30 mouse cellular contexts compared by ENCODE assay signal in the genomic region with DNA sequence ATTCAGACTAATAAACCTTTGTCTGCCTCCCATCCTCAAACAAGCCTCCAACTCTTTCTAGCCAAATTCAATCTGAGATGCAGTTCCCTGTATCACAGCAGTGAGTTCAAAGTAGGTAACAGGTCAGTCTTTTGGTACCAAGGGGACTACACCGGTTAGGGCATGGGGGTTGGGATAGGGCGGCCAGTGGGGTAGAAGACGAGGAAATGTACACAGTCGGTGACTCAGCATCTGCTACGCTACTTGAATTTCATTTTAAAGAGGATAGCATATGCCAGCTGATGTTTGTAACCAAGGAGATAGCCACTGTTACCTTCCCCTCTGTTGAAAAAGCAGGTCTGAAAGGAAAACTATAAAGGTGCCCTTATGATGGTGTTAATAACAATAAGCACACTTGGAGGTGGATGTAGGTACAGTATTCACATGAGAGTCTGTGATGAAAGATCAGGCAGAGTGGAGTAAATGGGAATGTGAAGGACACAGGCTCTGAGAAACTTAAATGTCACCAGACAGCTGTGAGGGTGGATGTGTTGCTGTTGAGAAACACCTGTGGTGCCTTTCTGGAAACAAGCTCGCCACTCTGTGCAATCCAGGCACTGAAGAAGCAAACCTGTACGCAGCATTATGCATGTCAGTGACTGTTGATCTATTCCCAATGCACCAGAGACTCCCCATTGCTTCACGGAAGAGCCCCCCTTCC.
"Had no signal": no experiment of that assay in that cellular context is flagged by ENCODE, and none has a peak within 500 bp of the region (broad histone marks: within the 10 kb centered on the region; RNA-seq: fewer than 3 reads in every experiment).

No protein-coding gene starts in this region.

- DNase-seq: left cerebral cortex, postnatal 4 days; liver; liver, embryonic 13.5 days; liver, postnatal 0 days; lung, adult 18-20 months; lung, adult 2 months; lung, embryonic 14.5 days; lung, postnatal 10 days; lung, postnatal 14 days; lung, postnatal 4 days; midbrain, embryonic 14.5 days had no signal

- ATAC-seq: liver, embryonic 12.5 days; liver, postnatal 0 days; lung, postnatal 0 days; midbrain, embryonic 13.5 days; midbrain, embryonic 15.5 days; midbrain, embryonic 16.5 days had no signal

- H3K27ac ChIP-seq: limb, embryonic 10.5 days; limb, embryonic 12.5 days; limb, embryonic 13.5 days; limb, embryonic 15.5 days; liver, embryonic 12.5 days; liver, embryonic 13.5 days; liver, embryonic 14.5 days; liver, embryonic 15.5 days; lung, embryonic 15.5 days; macrophage; midbrain, embryonic 10.5 days; midbrain, embryonic 12.5 days; midbrain, embryonic 13.5 days; midbrain, embryonic 15.5 days; neural tube, embryonic 12.5 days had no signal

- H3K4me2 ChIP-seq: limb, embryonic 12.5 days; limb, embryonic 13.5 days; limb, embryonic 15.5 days; liver, embryonic 11.5 days; liver, embryonic 12.5 days; liver, embryonic 13.5 days; liver, embryonic 15.5 days; lung, embryonic 14.5 days; lung, embryonic 15.5 days; midbrain, embryonic 11.5 days; midbrain, embryonic 12.5 days; midbrain, embryonic 13.5 days; midbrain, embryonic 15.5 days; neural tube, embryonic 12.5 days had no signal

- H3K36me3 ChIP-seq: limb, embryonic 10.5 days; limb, embryonic 12.5 days; limb, embryonic 13.5 days; limb, embryonic 15.5 days; liver, embryonic 12.5 days; liver, embryonic 13.5 days; liver, embryonic 15.5 days; lung, embryonic 15.5 days; midbrain, embryonic 10.5 days; midbrain, embryonic 12.5 days; midbrain, embryonic 13.5 days; midbrain, embryonic 15.5 days; neural tube, embryonic 12.5 days had no signal

- H3K4me3 ChIP-seq: limb, embryonic 10.5 days; limb, embryonic 12.5 days; limb, embryonic 13.5 days; limb, embryonic 15.5 days; liver, embryonic 12.5 days; liver, embryonic 13.5 days; liver, embryonic 15.5 days; lung, embryonic 15.5 days; megakaryocyte, embryonic 14.5 days; midbrain, embryonic 10.5 days; midbrain, embryonic 12.5 days; midbrain, embryonic 13.5 days; midbrain, embryonic 15.5 days; neural tube, embryonic 12.5 days had no signal

- H3K9ac ChIP-seq: limb, embryonic 12.5 days; limb, embryonic 13.5 days; limb, embryonic 15.5 days; liver, embryonic 12.5 days; liver, embryonic 13.5 days; liver, embryonic 14.5 days; liver, embryonic 15.5 days; liver, postnatal 0 days; lung, embryonic 14.5 days; lung, embryonic 15.5 days; midbrain, embryonic 12.5 days; midbrain, embryonic 13.5 days; midbrain, embryonic 15.5 days; neural tube, embryonic 12.5 days had no signal

- H3K4me1 ChIP-seq: liver, embryonic 15.5 days had no signal

- H3K9me3 ChIP-seq: limb, embryonic 10.5 days; limb, embryonic 12.5 days; limb, embryonic 13.5 days; limb, embryonic 15.5 days; liver, embryonic 12.5 days; liver, embryonic 13.5 days; liver, embryonic 15.5 days; lung, embryonic 15.5 days; megakaryocyte, embryonic 14.5 days; midbrain, embryonic 10.5 days; midbrain, embryonic 12.5 days; midbrain, embryonic 13.5 days; midbrain, embryonic 15.5 days; neural tube, embryonic 12.5 days had no signal
